Mouse (Mus musculus) hindbrain, embryonic 16.5 days (tissue): ENCODE data around the gene Bahd1. TPM values are rescaled to one million over a fixed set of nuclear protein-coding genes. Genes with fewer than 3 reads are reported as not detected.

Experiments used
- ATAC-seq: fragments of 200-750 bp; cut with Nextera tagmentation; 2 replicates; pipeline ENCODE4 v1.8.0; 2017; ENCODE audit warnings: moderate TSS enrichment, moderate library complexity
- H3K27ac ChIP-seq: fragments of 300-500 bp; sonication (generic); 2 replicates; pipeline ENCODE4 v1.5.1; 2014; ENCODE audit warnings: low read depth, mild to moderate bottlenecking, control low read depth, low read length, moderate library complexity
- H3K27me3 ChIP-seq: fragments of 300-500 bp; sonication (generic); replicated peaks from 2 replicates; pipeline ENCODE4 v1.6.1; 2014; ENCODE audit warnings: low read length; ENCODE audit not compliant: control insufficient read depth, insufficient read depth
- H3K36me3 ChIP-seq: fragments of 300-500 bp; sonication (generic); 2 replicates; pipeline ENCODE4 v1.6.1; 2014; ENCODE audit warnings: mild to moderate bottlenecking, low read length, moderate library complexity, mixed read lengths; ENCODE audit not compliant: control insufficient read depth, insufficient read depth
- H3K4me1 ChIP-seq: fragments of 300-500 bp; sonication (generic); 2 replicates; pipeline ENCODE4 v1.6.1; 2014; ENCODE audit warnings: low read depth, low read length; ENCODE audit not compliant: control insufficient read depth, insufficient read depth
- H3K4me2 ChIP-seq: fragments of 300-500 bp; sonication (generic); 2 replicates; pipeline ENCODE4 v1.6.1; 2014; ENCODE audit warnings: mild to moderate bottlenecking, low read length, control low read depth, moderate library complexity
- H3K4me3 ChIP-seq: fragments of 300-500 bp; sonication (generic); 2 replicates; pipeline ENCODE4 v1.5.1; 2014; ENCODE audit warnings: mild to moderate bottlenecking, low read length, control low read depth, moderate library complexity
- H3K9ac ChIP-seq: fragments of 300-500 bp; sonication (generic); 2 replicates; pipeline ENCODE4 v1.6.1; 2014; ENCODE audit warnings: low read depth, mild to moderate bottlenecking, control low read depth, low read length, moderate library complexity
- H3K9me3 ChIP-seq: fragments of 300-500 bp; sonication (generic); 2 replicates; pipeline ENCODE4 v1.6.1; 2014; ENCODE audit warnings: mild to moderate bottlenecking, low read length, moderate library complexity; ENCODE audit not compliant: control insufficient read depth
- WGBS: fragments of 180-500 bp; shearing (Covaris S2); extraction: QIAGEN DNeasy Blood & Tissue Kit; methylation state at CpG from one replicate; pipeline ENCODE4 v1.1.7; 2014; 5-methylcytosine and 5-hydroxymethylcytosine counted together
- polyA plus RNA-seq: library from polyadenylated mRNA; unstranded; fragments of >200 nt; fragmentation: Nextera tagmentation; extraction: Ambion mirVana; gene quantifications from 2 replicates; pipeline ENCODE4 v1.2.1, GENCODE M21; 2015

The Bahd1 gene
- 6.2 and 6.5 TPM in 2 replicates for polyA plus RNA-seq

GRCm38 (mm10) chr2:118899981-118900825, at the start of gene Bahd1:
Bahd1 (plus strand) TSS chr2:118900377.
- peak within 1 kb of the TSS; percentile 97 for H3K4me3 ChIP-seq
- H3K4me1 ChIP-seq: peaks cover 48% of the 10 kb centered on the region
- peak within 1 kb of the TSS; percentile 99 for H3K4me2 ChIP-seq
- ATAC-seq: no peak
- peak within 1 kb of the TSS; percentile 69 for H3K9ac ChIP-seq
- H3K27ac ChIP-seq: no peak within 1 kb of the TSS; the same call in 1 of the 2 replicates
- no peaks in the 10 kb centered on the region for H3K36me3 ChIP-seq
- under 1% methylated on average over 32 of the region's 32 CpGs for WGBS
- peaks cover 28% of the 10 kb centered on the region for H3K27me3 ChIP-seq
- no peaks in the 10 kb centered on the region for H3K9me3 ChIP-seq

GRCm38 (mm10) chr2:118851756-118852155, 48.4 kb upstream of the Bahd1 start:
- no peak overlapping the region for H3K4me3 ChIP-seq
- H3K4me1 ChIP-seq: no peaks in the 10 kb centered on the region
- no peak overlapping the region for H3K9ac ChIP-seq
- H3K27ac ChIP-seq: no peak overlapping the region
- H3K9me3 ChIP-seq: no peaks in the 10 kb centered on the region
- no peaks in the 10 kb centered on the region for H3K27me3 ChIP-seq
- H3K36me3 ChIP-seq: no peaks in the 10 kb centered on the region
- H3K4me2 ChIP-seq: no peak overlapping the region
- ATAC-seq: no peak
- 31% methylated on average over 3 of the region's 3 CpGs for WGBS

- ATAC-seq: peak; percentile 100
- peak within 1 kb of the TSS; percentile 77 for H3K27ac ChIP-seq
- no peaks in the 10 kb centered on the region for H3K27me3 ChIP-seq
- H3K9ac ChIP-seq: peak within 1 kb of the TSS; percentile 75
- H3K36me3 ChIP-seq: no peaks in the 10 kb centered on the region
- no peaks in the 10 kb centered on the region for H3K9me3 ChIP-seq
- WGBS: under 1% methylated on average over 34 of the region's 34 CpGs
- H3K4me2 ChIP-seq: peak within 1 kb of the TSS; percentile 94
- H3K4me3 ChIP-seq: peak within 1 kb of the TSS; percentile 81
- H3K4me1 ChIP-seq: peaks cover 12% of the 10 kb centered on the region
Measured at GRCm38 (mm10) chr2:118861454-118862339, 38.5 kb upstream of the Bahd1 start, which contains the start of gene Ivd. Ivd (plus strand) TSS chr2:118861954.

- peaks cover 12% of the 10 kb centered on the region for H3K4me1 ChIP-seq
- no peaks in the 10 kb centered on the region for H3K36me3 ChIP-seq
- H3K4me2 ChIP-seq: peak overlapping the region; percentile 94
- H3K9ac ChIP-seq: peak overlapping the region; percentile 75
- no peaks in the 10 kb centered on the region for H3K27me3 ChIP-seq
- 33% methylated on average over 3 of the region's 3 CpGs for WGBS
- H3K9me3 ChIP-seq: no peaks in the 10 kb centered on the region
- no peak for ATAC-seq
- peak overlapping the region; percentile 77 for H3K27ac ChIP-seq
- peak overlapping the region; percentile 81 for H3K4me3 ChIP-seq
Measured at GRCm38 (mm10) chr2:118862340-118862675, 37.9 kb upstream of the Bahd1 start.

- Histone ChIP-seq H3K27me3 (no peaks in the 10 kb centered on the region), H3K36me3 (peaks cover 4% of the 10 kb centered on the region; the same call in 1 of the 2 replicates), H3K4me1 (no peaks in the 10 kb centered on the region), H3K4me2 (no peak overlapping the region), H3K9ac (no peak overlapping the region), H3K27ac (no peak overlapping the region), H3K4me3 (no peak overlapping the region), H3K9me3 (no peaks in the 10 kb centered on the region)
- WGBS: 93% methylated on average over 3 of the region's 3 CpGs
- no peak for ATAC-seq
Measured at GRCm38 (mm10) chr2:118870601-118871000, 29.6 kb upstream of the Bahd1 start.

GRCm38 (mm10) chr2:118871032-118871431, 29.1 kb upstream of the Bahd1 start:
- Histone ChIP-seq H3K4me1 (no peaks in the 10 kb centered on the region), H3K4me3 (no peak overlapping the region), H3K27me3 (no peaks in the 10 kb centered on the region), H3K9ac (no peak overlapping the region), H3K9me3 (no peaks in the 10 kb centered on the region), H3K27ac (no peak overlapping the region), H3K36me3 (peaks cover 4% of the 10 kb centered on the region; the same call in 1 of the 2 replicates), H3K4me2 (no peak overlapping the region)
- WGBS: 67% methylated on average over 1 of the region's 1 CpGs
- ATAC-seq: no peak

- Histone ChIP-seq H3K4me1 (no peaks in the 10 kb centered on the region), H3K27me3 (no peaks in the 10 kb centered on the region), H3K4me3 (no peak overlapping the region), H3K9ac (no peak overlapping the region), H3K4me2 (no peak overlapping the region), H3K36me3 (peaks cover 10% of the 10 kb centered on the region; the same call in 1 of the 2 replicates), H3K27ac (no peak overlapping the region), H3K9me3 (no peaks in the 10 kb centered on the region)
- no peak for ATAC-seq
- WGBS: 91% methylated on average over 5 of the region's 5 CpGs
Measured at GRCm38 (mm10) chr2:118873018-118873417, 27.2 kb upstream of the Bahd1 start.

GRCm38 (mm10) chr2:118873890-118874430, 26.2 kb upstream of the Bahd1 start:
- Histone ChIP-seq H3K9me3 (no peaks in the 10 kb centered on the region), H3K4me2 (no peak overlapping the region), H3K9ac (no peak overlapping the region), H3K36me3 (peaks cover 10% of the 10 kb centered on the region; the same call in 1 of the 2 replicates), H3K27me3 (no peaks in the 10 kb centered on the region), H3K4me3 (no peak overlapping the region), H3K27ac (no peak overlapping the region), H3K4me1 (no peaks in the 10 kb centered on the region)
- no peak for ATAC-seq
- WGBS: 85% methylated on average over 6 of the region's 6 CpGs
